Mouse (Mus musculus): ENCODE results near the gene Rarres1. TPM values are rescaled to one million over a fixed set of nuclear protein-coding genes. Genes with fewer than 3 reads are reported as not detected.
A peak's percentile ranks its signal among the peaks of the same experiment; 100 is the strongest.

The Rarres1 gene
- polyA plus RNA-seq, 1 experiment from 2014 or later, result 0.42 TPM

DNA sequence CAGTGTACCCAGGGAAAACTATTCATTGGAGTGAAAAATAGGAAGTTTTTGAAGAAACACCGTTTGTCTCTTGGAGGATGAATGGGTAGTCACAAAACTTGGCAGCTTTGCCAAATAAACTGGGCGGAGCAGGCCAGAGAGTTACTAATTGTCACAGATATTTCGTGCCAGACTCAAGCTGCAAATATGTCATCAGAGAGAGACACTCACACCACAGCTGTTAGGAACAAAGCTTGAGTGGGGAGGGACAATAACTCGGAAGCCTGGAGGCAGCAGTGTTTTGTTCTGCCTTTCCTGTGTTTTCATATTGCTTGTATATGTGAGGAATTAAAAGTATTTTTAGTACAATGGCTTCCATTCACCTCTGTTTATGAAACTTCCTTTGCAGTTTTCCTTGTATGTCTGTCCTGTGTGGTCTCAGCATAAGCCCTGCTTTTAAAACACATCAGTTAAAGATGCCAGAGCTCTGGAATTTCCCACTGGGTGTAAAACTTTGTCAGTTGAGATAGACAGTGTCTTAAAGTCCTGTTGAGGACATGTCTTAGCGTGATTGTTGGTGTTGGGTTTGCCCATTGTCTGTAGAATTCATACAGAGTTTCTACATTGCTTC lies 64.6 kb downstream of the Rarres1 start:
- no peaks in the 10 kb centered on the region for H3K9me3 ChIP-seq
- H3K4me1 ChIP-seq, result no peaks in the 10 kb centered on the region
- 90% methylated on average over 5 of the region's 5 CpGs for WGBS
- no peaks in the 10 kb centered on the region for H3K27me3 ChIP-seq (ENCODE audit: poor library complexity, severe bottlenecking)
- no peak overlapping the region for H3K4me3 ChIP-seq
- DNase-seq (ENCODE audit: extremely low spot score, low spot score), result no peak
- no peak overlapping the region for H3K27ac ChIP-seq
- H3K36me3 ChIP-seq (replicated peaks), result peaks cover 99% of the 10 kb centered on the region

DNA sequence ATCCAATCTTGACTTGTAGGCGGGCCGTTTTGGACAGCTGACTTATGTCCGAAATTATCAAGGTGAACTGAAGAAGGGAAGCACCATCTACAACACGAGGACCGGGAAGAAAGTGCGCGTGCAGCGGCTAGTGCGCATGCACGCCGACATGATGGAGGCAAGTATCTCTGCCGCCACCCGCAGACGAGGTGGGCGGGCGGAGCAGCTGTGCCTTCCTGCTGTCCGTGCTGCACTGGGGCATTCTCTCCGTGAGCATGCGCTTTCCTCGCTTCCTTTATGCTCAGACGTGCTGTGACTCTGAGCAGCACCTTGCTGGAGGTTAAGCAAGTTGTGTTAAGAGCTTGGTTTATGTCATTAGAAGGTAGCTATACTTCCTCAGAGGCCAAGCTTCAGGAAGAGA lies 65.7 kb downstream of the Rarres1 start:
- Histone ChIP-seq H3K36me3 (replicated peaks) (peaks cover 99% of the 10 kb centered on the region), H3K9me3 (no peaks in the 10 kb centered on the region), H3K4me3 (no peak overlapping the region), H3K27me3 (ENCODE audit: poor library complexity, severe bottlenecking) (no peaks in the 10 kb centered on the region), H3K27ac (no peak overlapping the region), H3K4me1 (no peaks in the 10 kb centered on the region)
- WGBS, result 94% methylated on average over 21 of the region's 21 CpGs
- no peak for DNase-seq (ENCODE audit: extremely low spot score, low spot score)

DNA sequence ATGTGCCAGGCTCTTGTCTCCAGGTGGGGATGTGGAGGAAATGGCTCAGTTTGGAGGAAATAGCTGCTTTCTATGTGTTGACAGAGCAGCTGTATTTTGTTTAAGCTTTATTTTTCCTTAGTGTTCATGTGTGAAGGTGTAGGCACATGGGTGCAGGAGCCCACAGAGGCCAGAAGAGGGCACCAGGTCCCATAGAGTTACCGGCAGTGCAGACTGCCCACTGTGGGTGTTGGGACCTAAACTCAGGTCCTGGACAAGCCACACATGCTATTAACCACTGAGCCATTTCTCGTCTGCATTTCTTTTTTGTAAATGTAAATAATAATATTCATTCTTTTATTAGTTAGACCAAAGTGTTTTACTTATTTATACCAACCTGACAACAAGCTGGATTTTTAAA lies 68.2 kb downstream of the Rarres1 start:
- Histone ChIP-seq H3K27ac (no peak overlapping the region), H3K4me1 (no peaks in the 10 kb centered on the region), H3K27me3 (ENCODE audit: poor library complexity, severe bottlenecking) (no peaks in the 10 kb centered on the region), H3K9me3 (no peaks in the 10 kb centered on the region), H3K4me3 (no peak overlapping the region), H3K36me3 (replicated peaks) (peaks cover 97% of the 10 kb centered on the region)
- no peak for DNase-seq (ENCODE audit: extremely low spot score, low spot score)
- 99% methylated on average over 2 of the region's 2 CpGs for WGBS

DNA sequence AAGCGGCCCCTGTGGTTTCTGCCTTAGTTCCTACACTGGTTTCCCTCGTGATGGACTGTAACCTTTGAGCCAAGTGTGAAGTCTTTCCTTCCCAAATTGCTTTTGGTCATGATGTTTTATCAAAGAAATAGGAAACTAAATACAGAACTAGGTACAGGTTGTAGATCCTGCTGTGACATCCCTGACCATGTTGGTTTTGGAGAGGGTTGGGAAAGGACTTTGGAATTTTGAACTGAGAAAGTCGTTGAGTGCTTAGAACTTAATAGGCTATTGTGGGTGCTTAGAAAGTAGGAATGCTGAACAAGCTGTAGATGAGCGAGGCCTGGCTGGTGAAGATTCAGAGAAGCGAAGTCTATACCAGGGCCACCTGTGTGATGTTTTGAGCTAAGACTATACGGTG lies 81.3 kb downstream of the Rarres1 start:
- Histone ChIP-seq H3K4me3 (no peak overlapping the region), H3K27me3 (ENCODE audit: poor library complexity, severe bottlenecking) (no peaks in the 10 kb centered on the region), H3K9me3 (no peaks in the 10 kb centered on the region; the same call in 1 of the 2 replicates), H3K27ac (no peak overlapping the region), H3K4me1 (peaks cover 11% of the 10 kb centered on the region), H3K36me3 (replicated peaks) (peaks cover 73% of the 10 kb centered on the region)
- WGBS, result 93% methylated on average over 6 of the region's 6 CpGs
- no peak for DNase-seq (ENCODE audit: extremely low spot score, low spot score)

DNA sequence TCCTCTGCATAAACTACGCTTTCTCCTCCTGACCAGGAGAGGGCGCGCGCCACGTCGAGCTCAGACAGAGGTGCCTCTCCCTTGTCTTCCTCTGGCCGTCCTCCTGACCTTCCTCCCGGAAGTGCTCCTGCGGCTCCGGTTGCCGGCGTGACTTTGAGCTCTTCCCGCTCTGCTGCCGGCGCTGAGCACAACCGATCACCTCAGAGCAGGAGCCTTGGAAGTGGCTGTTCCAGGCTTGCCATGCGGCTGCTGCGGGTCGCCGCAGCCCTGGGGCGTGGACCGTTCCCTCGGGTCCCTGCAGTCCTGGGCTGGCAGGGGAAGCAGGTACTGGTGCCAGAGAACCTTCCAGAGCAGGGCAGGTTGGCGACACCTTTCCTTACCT lies 85.3 kb downstream of the Rarres1 start, which contains the start of gene Gfm1:
Gene Gfm1, plus strand, starts transcription at position 98 of the 382 bp plus-strand sequence.
- WGBS, result under 1% methylated on average over 24 of the region's 24 CpGs
- DNase-seq (ENCODE audit: extremely low spot score, low spot score), result peak; percentile 83
- Histone ChIP-seq H3K4me1 (peaks cover 11% of the 10 kb centered on the region), H3K9me3 (peaks cover 22% of the 10 kb centered on the region), H3K27ac (peak within 1 kb of the TSS; percentile 85), H3K27me3 (ENCODE audit: poor library complexity, severe bottlenecking) (no peaks in the 10 kb centered on the region), H3K36me3 (replicated peaks) (peaks cover 33% of the 10 kb centered on the region), H3K4me3 (peak within 1 kb of the TSS; percentile 77)

DNA sequence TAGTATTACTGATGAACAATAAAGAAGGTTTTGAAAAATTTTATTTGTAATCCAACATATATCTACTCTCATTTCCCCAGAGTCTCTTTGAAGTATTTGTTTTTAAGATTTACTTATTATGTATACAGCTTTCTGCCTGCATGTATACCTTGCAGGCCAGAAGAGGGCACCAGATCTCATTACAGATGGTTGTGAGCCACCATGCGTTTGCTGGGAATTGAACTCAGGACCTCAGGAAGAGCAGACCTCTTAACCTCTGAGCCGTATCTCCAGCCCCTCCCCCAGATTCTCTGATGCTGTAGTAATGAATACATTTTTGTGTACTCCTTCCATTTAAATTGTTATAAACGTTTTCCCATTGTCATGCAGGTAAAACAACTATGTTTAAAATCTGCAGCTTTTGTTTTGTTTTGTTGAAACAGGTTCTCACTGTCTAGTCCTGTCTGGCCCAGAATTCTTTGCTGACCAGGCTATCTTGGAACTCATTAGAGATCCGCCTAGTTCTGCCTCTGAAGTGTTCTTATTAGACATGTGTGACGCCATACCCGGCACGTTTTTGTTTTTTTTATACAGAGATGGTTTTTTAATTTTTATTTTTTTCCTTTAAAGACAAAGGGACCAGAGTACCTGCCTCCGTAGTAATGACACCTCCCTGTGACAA lies 85.9 kb downstream of the Rarres1 start:
- Histone ChIP-seq H3K4me3 (peak overlapping the region; percentile 77), H3K9me3 (peaks cover 22% of the 10 kb centered on the region), H3K27ac (0 out of 2 replicates have a peak overlapping the region, but pooled peaks have one; percentile 85), H3K36me3 (replicated peaks) (peaks cover 29% of the 10 kb centered on the region), H3K27me3 (ENCODE audit: poor library complexity, severe bottlenecking) (no peaks in the 10 kb centered on the region), H3K4me1 (peaks cover 11% of the 10 kb centered on the region)
- 38% methylated on average over 8 of the region's 8 CpGs for WGBS
- no peak for DNase-seq (ENCODE audit: extremely low spot score, low spot score)

Other genes with a start within 250 kb of the Rarres1 start
- 23.0 and 24.4 TPM in 2 replicates for gene Mlf1, start 141.4 kb downstream of the Rarres1 start, polyA plus RNA-seq (2016; fragmentation: Nextera tagmentation; extraction: Ambion mirVana)
- not detected in 2 replicates for gene Gm17402, start 140.4 kb downstream of the Rarres1 start, polyA plus RNA-seq (2016; fragmentation: Nextera tagmentation; extraction: Ambion mirVana)
- gene Gfm1, start 85.4 kb downstream of the Rarres1 start, polyA plus RNA-seq (2016; fragmentation: Nextera tagmentation; extraction: Ambion mirVana), result 56.5 and 63.7 TPM in 2 replicates
- gene Lxn, start 51.6 kb downstream of the Rarres1 start, polyA plus RNA-seq (2016; fragmentation: Nextera tagmentation; extraction: Ambion mirVana), result 34.7 and 40.1 TPM in 2 replicates
- gene Mfsd1, start 67.2 kb upstream of the Rarres1 start, polyA plus RNA-seq (2016; fragmentation: Nextera tagmentation; extraction: Ambion mirVana), result 56.4 and 57.1 TPM in 2 replicates